Mouse (Mus musculus) stomach, embryonic 14.5 days (tissue): ENCODE measurements around the gene Psmd5. TPM values are rescaled to one million over a fixed set of nuclear protein-coding genes. Genes with fewer than 3 reads are reported as not detected.

Experiments
- ATAC-seq: fragments of 200-750 bp; cut with Nextera tagmentation; 2 replicates; pipeline ENCODE4 v1.8.0; 2017; ENCODE audit warnings: low read depth, moderate TSS enrichment; ENCODE audit not compliant: insufficient number of reproducible peaks, insufficient read depth, low FRiP score
- H3K27ac ChIP-seq: fragments of 300-500 bp; sonication (generic); 2 replicates; pipeline ENCODE4 v1.5.1; 2014; ENCODE audit warnings: mild to moderate bottlenecking, low read length, moderate library complexity, mixed read lengths
- H3K27me3 ChIP-seq: fragments of 300-500 bp; sonication (generic); 2 replicates; pipeline ENCODE4 v1.6.1; 2014; ENCODE audit warnings: low read length, control low read depth, mixed read lengths; ENCODE audit not compliant: control insufficient read depth, insufficient read depth
- H3K36me3 ChIP-seq: fragments of 300-500 bp; sonication (generic); 2 replicates; pipeline ENCODE4 v1.6.1; 2014; ENCODE audit warnings: mild to moderate bottlenecking, control low read depth, low read length, moderate library complexity, mixed read lengths; ENCODE audit not compliant: control insufficient read depth, insufficient read depth
- H3K4me1 ChIP-seq: fragments of 300-500 bp; sonication (generic); 2 replicates; pipeline ENCODE4 v1.6.1; 2014; ENCODE audit warnings: low read length, control low read depth, mixed read lengths; ENCODE audit not compliant: control insufficient read depth, insufficient read depth
- H3K4me2 ChIP-seq: fragments of 300-500 bp; sonication (generic); replicated peaks from 2 replicates; pipeline ENCODE4 v1.6.1; 2014; ENCODE audit warnings: low read depth, low read length, control low read depth
- H3K4me3 ChIP-seq: fragments of 300-500 bp; sonication (generic); 2 replicates; pipeline ENCODE4 v1.5.1; 2014; ENCODE audit warnings: low read depth, low read length, control low read depth
- H3K9ac ChIP-seq: fragments of 300-500 bp; sonication (generic); replicated peaks from 2 replicates; pipeline ENCODE4 v1.6.1; 2014; ENCODE audit warnings: low read depth, mild to moderate bottlenecking, control low read depth, low read length, moderate library complexity, mixed read lengths
- H3K9me3 ChIP-seq: fragments of 300-500 bp; sonication (generic); 2 replicates; pipeline ENCODE4 v1.6.1; 2016; ENCODE audit warnings: low read depth, low read length, control low read depth; ENCODE audit not compliant: control insufficient read depth
- WGBS: fragments of 180-500 bp; shearing (Covaris S2); extraction: QIAGEN DNeasy Blood & Tissue Kit; methylation state at CpG from one replicate; pipeline ENCODE4 v1.1.7; 2014; 5-methylcytosine and 5-hydroxymethylcytosine counted together
- polyA plus RNA-seq: library from polyadenylated mRNA; unstranded; fragments of >200 nt; fragmentation: Nextera tagmentation; extraction: Ambion mirVana; gene quantifications from 2 replicates; pipeline ENCODE4 v1.2.1, GENCODE M21; 2014

The Psmd5 gene
- polyA plus RNA-seq = 95.0 and 99.2 TPM in 2 replicates

- no peak within 1 kb of the TSS for H3K9ac ChIP-seq
- H3K36me3 ChIP-seq = no peaks in the 10 kb centered on the region
- no peaks in the 10 kb centered on the region for H3K9me3 ChIP-seq
- no peak within 1 kb of the TSS for H3K27ac ChIP-seq
- ATAC-seq = no peak
- 15% methylated on average over 8 of the region's 8 CpGs for WGBS
- peak within 1 kb of the TSS; percentile 39 for H3K4me2 ChIP-seq
- H3K4me3 ChIP-seq = peak within 1 kb of the TSS; percentile 15; the same call in 1 of the 2 replicates
- H3K4me1 ChIP-seq = peaks cover under 1% of the 10 kb centered on the region; the same call in 1 of the 2 replicates
- no peaks in the 10 kb centered on the region for H3K27me3 ChIP-seq
These were observed at the start of gene Psmd5 for GRCm38 (mm10) chr2:34874816-34875345. Gene Psmd5, minus strand, starts transcription at chr2:34874968.

GRCm38 (mm10) chr2:34922729-34923128 is 48.0 kb upstream of the Psmd5 start:
- H3K4me3 ChIP-seq = no peak overlapping the region
- ATAC-seq = no peak
- no peaks in the 10 kb centered on the region for H3K4me1 ChIP-seq
- H3K27me3 ChIP-seq = no peaks in the 10 kb centered on the region
- no peak overlapping the region for H3K27ac ChIP-seq
- H3K9ac ChIP-seq = no peak overlapping the region
- no peaks in the 10 kb centered on the region for H3K9me3 ChIP-seq
- 3% methylated on average over 2 of the region's 2 CpGs for WGBS
- no peaks in the 10 kb centered on the region for H3K36me3 ChIP-seq
- no peak overlapping the region for H3K4me2 ChIP-seq

DNA sequence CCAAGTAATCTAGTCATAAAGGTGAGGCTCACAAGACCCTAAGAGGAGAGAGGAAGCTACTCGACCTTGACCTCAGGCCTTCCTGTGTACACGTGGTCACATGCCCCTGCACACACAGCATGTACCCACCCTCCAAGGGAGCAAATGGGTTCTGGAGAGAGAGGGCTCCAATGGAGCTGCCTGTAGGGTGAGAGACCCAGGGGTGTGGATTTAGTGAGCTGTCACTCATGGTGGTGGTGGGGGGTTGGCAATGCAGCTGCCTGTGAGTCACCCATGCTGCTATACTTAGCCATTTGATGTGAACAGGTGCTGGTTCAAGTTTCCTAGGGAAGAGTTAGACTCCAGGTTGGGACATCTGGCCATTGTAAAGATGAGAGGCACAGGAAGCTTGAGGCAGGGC is 45.4 kb upstream of the Psmd5 start:
- Histone ChIP-seq H3K36me3 (no peaks in the 10 kb centered on the region), H3K9ac (no peak overlapping the region), H3K9me3 (no peaks in the 10 kb centered on the region), H3K27me3 (no peaks in the 10 kb centered on the region), H3K4me2 (no peak overlapping the region), H3K4me1 (no peaks in the 10 kb centered on the region), H3K27ac (no peak overlapping the region), H3K4me3 (no peak overlapping the region)
- 62% methylated on average over 2 of the region's 2 CpGs for WGBS
- no peak for ATAC-seq

GRCm38 (mm10) chr2:34915103-34915502 is 40.3 kb upstream of the Psmd5 start:
- H3K36me3 ChIP-seq = no peaks in the 10 kb centered on the region
- H3K27me3 ChIP-seq = no peaks in the 10 kb centered on the region
- H3K4me1 ChIP-seq = no peaks in the 10 kb centered on the region; the same call in 1 of the 2 replicates
- H3K4me3 ChIP-seq = no peak overlapping the region
- no peak for ATAC-seq
- no peak overlapping the region for H3K27ac ChIP-seq
- no peaks in the 10 kb centered on the region for H3K9me3 ChIP-seq
- no peak overlapping the region for H3K4me2 ChIP-seq
- WGBS = 62% methylated on average over 2 of the region's 2 CpGs
- no peak overlapping the region for H3K9ac ChIP-seq

GRCm38 (mm10) chr2:34914823-34915082 is 40.0 kb upstream of the Psmd5 start:
- Histone ChIP-seq H3K36me3 (no peaks in the 10 kb centered on the region), H3K9me3 (no peaks in the 10 kb centered on the region), H3K4me3 (peak overlapping the region; percentile 60; the same call in 1 of the 2 replicates), H3K27me3 (no peaks in the 10 kb centered on the region), H3K4me2 (peak overlapping the region; percentile 91; the same call in 1 of the 2 replicates), H3K9ac (no peak overlapping the region), H3K27ac (no peak overlapping the region), H3K4me1 (no peaks in the 10 kb centered on the region; the same call in 1 of the 2 replicates)
- WGBS = 26% methylated on average over 2 of the region's 2 CpGs
- no peak for ATAC-seq

DNA sequence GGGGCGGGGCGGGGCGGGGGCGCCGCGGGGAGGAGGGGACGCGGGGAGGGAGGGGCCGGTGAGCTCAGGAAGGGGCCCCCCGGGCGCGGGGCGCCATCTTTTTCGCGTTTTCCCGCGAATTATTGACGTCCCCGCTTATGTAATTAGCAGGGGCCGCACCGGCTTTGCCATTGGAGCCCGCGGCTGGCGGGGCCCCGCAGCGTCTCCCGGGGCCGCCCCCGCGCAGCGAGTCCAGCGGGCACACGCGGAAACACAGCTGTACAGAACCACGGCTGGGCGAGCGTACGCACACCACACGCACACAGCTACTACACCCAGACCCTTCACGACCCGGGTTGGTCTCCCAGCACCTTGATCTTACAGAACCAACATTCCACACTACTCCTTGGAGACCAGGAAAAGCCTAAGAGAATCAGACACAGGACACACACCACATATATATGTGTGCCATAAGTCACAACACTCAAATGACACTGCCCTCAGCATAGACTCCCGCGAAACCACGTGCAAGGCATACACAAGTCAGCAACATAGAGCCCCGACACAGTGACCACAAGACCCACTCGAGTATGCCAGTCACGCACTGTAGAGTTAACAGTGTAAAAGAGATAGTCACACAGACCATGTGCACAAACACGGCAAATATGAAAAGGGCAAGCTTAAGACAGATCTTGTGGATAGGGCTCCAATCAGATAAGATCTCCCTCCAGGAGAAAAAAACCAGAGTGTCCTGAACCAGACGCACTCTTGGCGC is 39.5 kb upstream of the Psmd5 start:
- H3K36me3 ChIP-seq = no peaks in the 10 kb centered on the region
- no peaks in the 10 kb centered on the region for H3K27me3 ChIP-seq
- peak overlapping the region; percentile 91 for H3K4me2 ChIP-seq
- peak overlapping the region; percentile 60 for H3K4me3 ChIP-seq
- peak; percentile 73 for ATAC-seq
- H3K9me3 ChIP-seq = no peaks in the 10 kb centered on the region
- no peak overlapping the region for H3K27ac ChIP-seq
- 4% methylated on average over 34 of the region's 50 CpGs for WGBS
- H3K4me1 ChIP-seq = no peaks in the 10 kb centered on the region; the same call in 1 of the 2 replicates
- H3K9ac ChIP-seq = peak overlapping the region; percentile 52

GRCm38 (mm10) chr2:34913218-34914068 is 38.7 kb upstream of the Psmd5 start, which contains the start of gene Phf19:
Gene Phf19, minus strand, starts transcription at chr2:34914026.
- Histone ChIP-seq H3K4me2 (peak within 1 kb of the TSS; percentile 91), H3K4me3 (peak within 1 kb of the TSS; percentile 60), H3K36me3 (no peaks in the 10 kb centered on the region), H3K27ac (no peak within 1 kb of the TSS), H3K9ac (peak within 1 kb of the TSS; percentile 52), H3K9me3 (no peaks in the 10 kb centered on the region), H3K27me3 (no peaks in the 10 kb centered on the region), H3K4me1 (no peaks in the 10 kb centered on the region; the same call in 1 of the 2 replicates)
- WGBS = under 1% methylated on average over 60 of the region's 64 CpGs
- peak; percentile 28; the same call in 1 of the 2 replicates for ATAC-seq

- 42% methylated on average over 7 of the region's 7 CpGs for WGBS
- Histone ChIP-seq H3K27ac (no peak overlapping the region), H3K4me1 (no peaks in the 10 kb centered on the region; the same call in 1 of the 2 replicates), H3K4me2 (peak overlapping the region; percentile 91), H3K4me3 (peak overlapping the region; percentile 60), H3K9me3 (no peaks in the 10 kb centered on the region), H3K27me3 (no peaks in the 10 kb centered on the region), H3K9ac (no peak overlapping the region), H3K36me3 (no peaks in the 10 kb centered on the region)
- no peak for ATAC-seq
These were observed 37.8 kb upstream of the Psmd5 start for GRCm38 (mm10) chr2:34912613-34913012.
